Mouse (Mus musculus) layer of hippocampus, postnatal 25 days (tissue): ENCODE measurements at regions not wholly inside any gene's neighbourhood (a gene's known extent, or its start where the extent isn't known, plus 50 kb on each side); places are given as distances from the start of the nearest gene placed in this dataset.

Experiments
- DNase-seq, 2 experiments: peaks; one replicate each; pipeline ENCODE4 v3.0.0; 2022; ENCODE audit warnings: mixed read lengths in 2 of 2, low spot score in 1 of 2; ENCODE audit errors: extremely low spot score in 1 of 2

DNA sequence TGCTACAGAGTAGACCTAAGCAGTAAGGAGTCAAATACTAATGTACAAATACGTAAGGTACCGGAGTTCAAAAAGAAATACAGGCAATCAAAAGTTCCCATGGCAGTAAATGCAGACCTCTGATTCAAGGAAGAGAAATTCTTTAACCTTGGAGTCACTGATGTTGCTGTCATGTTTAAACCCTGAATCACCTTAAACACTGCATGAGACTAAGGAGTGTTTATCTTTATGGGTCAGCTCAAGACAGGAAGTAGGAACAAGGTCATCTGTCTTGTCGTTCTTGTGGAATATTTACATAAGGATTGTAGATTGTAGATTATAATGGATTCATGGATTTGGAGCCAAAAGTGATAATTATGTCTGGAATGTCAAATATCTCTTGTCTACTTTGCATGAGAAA lies 1708.7 kb upstream of the Slc10a2 start:
- DNase-seq, result no peak

DNA sequence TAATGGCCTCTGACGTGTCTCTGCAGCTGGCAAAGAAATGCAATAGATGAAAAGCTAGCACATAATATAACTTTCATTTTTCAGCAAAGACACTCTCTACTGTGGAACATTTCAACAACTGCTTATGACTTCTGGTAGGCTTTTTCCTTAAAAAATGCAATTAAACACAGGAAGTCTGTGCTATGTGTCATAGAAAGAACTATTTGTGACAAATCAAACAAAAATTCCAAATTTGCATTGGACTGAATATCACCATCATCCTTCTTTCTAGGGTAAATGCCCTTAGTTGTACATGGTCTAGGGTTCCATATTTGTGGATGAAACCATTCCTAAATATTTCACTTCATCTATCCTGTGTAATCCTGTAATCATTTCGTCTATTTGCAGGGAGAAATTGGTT lies 1702.0 kb upstream of the Slc10a2 start:
- DNase-seq, result no peak

DNA sequence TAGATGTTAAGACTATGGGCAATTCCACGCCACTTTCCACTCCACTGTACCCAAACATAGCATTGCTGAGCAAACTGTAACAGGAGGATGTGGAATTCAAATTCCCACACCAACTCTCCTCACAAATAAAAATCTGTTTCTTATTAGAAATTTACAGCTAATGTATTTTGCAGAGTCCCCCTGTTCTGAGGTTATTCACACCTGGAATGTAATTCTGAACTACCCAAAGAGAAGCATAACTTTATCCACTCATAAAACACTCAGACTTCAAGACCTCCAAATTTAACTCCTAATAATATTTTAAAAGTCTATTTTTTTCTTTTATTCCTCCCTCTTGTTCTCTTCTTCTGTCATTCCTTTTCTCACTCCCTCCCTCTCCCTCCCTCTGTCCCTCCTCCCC lies 1698.0 kb upstream of the Slc10a2 start:
- no peak for DNase-seq

DNA sequence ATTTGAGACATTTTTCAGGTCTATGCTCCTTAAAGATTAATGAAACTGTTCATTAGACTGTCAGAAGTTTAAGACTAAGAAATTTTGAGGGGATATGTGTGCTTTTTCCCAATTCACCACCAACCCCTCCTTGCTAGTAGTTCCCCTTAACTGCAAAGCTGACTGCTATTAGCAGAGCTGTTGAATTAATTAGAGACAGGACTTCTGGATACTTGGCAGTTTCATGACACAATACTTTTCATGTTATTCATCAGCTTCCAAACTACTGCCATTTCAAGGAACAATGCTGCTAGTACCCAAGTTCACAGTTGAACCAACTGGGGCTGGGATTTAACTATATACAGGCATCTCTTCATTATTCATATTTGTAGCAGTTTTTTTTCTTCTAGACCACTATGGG lies 1695.9 kb upstream of the Slc10a2 start:
- DNase-seq, result no peak

DNA sequence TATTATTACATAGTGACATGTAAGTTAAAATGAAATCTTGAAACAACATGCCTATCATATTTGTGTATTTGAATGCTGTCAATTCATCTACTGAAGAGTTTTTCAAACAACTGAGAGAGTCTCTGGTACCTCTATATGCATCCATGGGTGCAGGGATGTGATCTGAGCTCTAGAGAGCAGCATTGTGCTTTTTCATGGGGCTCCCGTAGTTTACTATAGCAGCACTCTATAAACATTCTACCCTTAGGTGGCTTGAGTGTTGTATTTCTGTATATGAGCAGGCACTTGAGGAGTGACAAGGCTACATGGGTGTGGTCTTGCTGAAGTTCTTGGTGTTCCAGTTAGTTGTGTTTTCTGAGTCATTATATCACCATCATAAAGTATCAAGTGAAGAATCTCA lies 1683.9 kb upstream of the Slc10a2 start:
- DNase-seq, result no peak

DNA sequence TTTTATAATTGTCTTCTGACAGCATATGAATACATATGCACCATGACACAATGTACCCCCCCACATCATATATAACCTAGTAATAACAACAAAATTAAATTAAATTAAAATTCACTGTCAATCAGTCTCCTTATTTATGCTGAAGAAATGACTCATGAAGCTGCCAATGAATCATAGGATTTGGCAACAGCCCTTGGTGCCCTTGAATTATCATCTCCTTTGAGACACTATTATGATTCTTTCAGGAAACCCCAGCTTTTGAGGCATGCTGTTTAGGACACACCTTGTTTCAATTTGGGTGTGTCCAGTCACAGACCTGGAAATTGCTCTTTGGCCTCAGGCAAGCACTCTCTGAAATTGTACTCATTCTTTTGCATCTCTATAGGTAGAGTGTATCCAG lies 1675.8 kb upstream of the Slc10a2 start:
- DNase-seq, result no peak

DNA sequence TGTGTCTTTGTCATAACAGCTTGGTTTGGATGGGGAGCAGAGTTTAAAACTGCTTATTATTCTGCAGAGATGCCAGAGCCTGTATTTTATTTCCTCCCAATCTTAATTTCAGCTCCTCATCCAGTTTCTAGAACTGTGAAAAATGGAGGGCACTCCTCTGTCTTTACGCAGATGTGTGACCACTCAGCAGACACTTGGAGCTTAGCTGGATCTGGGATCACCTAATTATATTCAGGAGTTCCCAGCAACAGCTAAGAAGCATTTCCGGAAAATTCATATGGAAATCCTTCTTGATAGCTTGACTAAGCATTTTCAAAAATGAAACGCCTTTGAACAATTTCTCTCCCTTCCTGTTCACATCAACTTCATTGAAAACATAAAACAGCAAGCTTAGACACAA lies 1670.0 kb upstream of the Slc10a2 start:
- DNase-seq, result no peak

DNA sequence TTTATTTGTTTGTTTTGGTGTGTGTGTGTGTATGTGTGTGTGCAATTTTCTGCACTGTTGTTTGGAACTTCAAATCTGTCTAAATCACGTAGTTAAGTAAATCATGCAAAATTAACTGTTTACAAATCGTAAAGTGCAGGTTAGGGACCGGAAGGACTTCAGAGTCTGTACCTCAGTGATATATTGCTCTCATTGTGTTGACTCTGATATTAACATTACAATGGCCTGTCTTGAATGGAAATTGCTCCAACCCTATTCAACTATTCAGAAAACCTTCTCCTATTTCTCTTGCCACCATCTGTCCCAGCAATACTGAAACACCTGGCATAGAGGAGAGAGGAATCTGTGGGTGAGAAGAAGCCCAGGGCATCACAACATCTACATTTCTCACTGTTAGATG lies 1624.4 kb upstream of the Slc10a2 start:
- no peak for DNase-seq

DNA sequence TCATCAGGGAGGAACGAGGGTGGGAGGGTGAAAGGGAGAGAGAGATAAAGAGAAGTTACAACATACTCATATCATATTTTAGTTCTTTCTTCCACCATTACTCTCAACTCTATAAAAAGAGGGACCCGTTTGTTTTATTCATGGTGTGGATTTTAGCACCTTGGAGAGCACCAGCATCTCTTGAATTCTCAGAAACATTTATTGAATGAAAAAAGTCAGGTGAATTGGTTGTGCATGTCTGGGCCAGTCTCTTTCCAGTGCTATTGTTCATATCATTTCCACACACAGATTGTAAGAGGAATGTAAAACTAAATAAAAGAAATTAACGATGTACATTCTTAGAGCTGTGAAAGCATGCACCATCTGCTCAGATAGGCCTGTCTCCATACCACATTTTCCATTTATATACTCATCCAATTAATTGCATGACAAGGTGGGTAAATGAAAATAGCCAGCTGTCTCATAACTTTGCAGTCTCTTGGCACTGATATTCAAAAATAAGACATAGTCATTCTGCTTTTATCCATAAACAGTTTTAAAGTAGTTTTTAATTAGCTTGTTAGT lies 1603.8 kb upstream of the Slc10a2 start:
- no peak for DNase-seq

DNA sequence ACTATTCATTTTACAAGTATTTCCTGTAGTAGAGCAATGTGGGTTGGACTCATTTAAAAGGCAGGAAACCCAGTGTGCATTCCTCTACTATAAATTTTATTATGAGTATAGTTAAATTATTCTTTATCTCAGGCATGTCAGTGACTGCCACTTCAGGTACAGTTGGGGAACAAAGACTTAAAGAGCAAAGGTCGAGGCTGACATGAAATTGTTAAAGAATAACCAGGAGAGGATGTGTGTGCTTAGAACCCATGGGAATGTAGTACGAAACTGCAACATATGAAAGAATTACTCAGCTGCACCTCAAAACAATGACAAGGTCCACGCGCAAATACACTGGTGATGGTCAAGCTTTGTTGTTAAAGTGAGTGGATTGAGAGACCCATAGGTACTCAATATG lies 1583.4 kb upstream of the Slc10a2 start:
- no peak for DNase-seq

DNA sequence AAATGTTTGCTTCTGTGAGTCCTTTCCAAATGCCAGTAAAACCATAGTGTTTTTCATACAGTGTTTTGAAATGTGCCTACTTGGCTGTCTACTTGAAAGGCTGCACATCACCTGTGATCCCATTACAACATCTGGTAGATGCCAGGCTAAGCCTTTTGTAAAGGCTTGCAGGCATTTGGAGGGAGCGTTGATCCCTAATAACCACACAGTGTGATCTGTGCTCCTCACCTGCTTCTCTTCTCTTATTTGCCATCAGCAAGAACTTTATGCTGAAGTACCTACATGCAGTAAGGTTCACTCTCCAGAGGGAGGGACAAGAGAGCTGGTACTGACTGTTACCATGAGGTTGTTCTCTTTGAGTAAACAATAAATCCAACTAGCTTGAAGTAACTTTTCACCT lies 1553.7 kb upstream of the Slc10a2 start:
- DNase-seq, result no peak

DNA sequence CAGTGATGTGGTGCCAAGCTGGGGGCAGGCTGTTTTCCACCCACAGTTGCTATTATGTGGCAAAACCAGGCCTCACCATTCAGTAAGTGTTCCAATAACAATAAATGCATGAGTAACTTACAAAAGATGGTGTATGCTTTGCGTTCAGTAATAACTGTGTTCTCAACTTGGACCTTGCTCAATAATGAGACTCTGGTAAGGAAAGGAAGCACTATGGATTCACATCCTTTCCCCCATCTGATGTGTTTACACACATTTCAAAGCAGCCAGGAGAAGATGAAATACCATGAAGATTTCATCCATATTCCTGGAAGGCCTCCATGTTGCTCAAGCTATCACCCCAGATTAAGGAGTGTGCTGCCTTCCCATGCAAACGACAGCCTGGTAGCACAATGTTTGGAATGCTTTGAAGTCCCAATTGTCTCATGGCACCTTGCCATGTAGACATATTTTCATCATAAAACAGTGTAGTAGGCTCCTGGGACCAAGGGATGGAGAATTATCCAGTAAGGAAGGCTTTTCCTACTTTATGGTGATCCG lies 1552.4 kb upstream of the Slc10a2 start:
- DNase-seq, result no peak

DNA sequence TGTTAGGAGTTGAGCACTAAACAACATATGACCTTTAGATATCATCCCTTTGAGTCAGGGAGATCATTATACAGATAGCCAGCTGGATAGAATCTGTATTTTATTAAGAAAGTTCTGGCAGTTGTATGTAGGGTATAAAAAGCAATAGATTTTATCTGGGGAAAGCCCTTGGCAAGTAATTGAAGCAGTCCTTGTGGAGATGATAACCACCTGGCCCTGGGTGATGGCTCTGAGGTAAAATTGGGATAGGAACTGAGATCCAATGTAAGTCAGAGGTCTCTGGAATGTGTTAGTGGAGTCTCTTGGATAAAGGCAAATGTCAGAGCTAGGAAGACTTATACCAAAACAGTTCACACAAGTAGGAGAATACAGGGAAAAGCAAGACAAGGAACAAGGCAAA lies 1547.0 kb upstream of the Slc10a2 start:
- DNase-seq, result no peak

DNA sequence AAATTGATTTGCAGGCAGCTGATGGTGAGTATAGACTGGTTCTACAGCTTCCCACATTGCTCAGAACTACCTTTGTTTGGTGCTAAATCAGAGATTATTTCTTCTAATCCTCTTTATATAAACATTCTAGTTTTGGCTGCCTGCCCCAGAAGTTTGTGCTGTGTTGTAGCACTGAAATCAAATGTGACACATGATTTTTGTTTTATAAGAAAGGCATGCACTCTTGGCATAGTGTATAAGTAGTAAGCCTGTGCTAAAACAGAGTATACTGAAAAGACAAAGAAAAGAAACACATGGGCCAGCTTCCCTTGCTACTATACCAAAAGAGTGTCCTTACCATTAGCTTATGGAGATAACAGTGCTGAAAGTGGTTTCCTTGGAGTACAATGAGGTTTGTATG lies 1542.9 kb upstream of the Slc10a2 start:
- DNase-seq, result no peak

DNA sequence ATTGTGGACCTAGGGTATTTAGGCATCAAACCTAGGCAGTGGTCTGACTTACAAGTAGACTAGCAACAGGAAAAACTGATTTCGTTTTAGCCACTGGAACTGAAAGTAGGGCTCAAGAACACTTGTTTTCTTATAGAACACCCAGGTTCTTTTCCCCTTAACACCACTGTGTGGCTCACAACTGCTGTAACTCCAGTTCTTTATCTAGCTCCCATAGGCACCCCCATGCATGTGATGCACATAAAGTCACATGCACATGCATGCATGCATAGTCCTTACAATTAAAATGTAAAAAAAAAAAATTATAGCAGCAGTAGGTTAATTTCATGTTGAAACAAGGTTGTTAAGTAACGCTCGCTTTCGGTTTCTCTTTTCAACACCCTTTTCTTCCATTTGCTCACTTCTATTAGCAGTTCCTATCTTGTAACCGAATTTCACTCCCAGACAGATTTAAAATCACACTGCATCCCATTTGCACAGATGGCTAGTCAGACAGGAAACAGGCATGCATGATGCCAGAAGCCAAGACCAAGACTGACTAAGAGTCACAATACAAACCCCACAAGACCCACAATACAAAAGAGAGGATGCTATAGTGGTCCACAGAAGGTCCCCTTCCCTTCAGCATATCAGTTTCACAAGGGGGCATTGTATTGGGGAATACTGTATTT lies 1540.3 kb upstream of the Slc10a2 start:
- DNase-seq, result no peak

DNA sequence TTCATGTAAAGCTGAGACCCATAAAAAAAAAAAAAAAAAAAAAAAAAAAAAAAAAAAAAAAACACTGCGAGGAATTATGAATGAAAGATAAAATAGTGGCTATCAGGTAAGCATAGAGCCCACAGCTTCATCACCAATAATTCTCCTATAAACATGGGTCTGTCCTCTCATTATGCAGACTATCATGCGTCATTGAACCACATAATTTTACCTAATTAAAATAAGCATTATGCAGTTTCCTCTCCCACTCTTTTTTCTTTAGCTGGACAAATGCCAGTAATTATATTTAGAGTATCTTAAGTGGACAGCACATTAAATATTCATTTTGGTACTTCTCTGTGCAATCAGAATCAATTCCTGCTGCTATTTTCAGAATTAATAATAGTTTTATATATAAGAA lies 1539.2 kb upstream of the Slc10a2 start:
- DNase-seq, result no peak

DNA sequence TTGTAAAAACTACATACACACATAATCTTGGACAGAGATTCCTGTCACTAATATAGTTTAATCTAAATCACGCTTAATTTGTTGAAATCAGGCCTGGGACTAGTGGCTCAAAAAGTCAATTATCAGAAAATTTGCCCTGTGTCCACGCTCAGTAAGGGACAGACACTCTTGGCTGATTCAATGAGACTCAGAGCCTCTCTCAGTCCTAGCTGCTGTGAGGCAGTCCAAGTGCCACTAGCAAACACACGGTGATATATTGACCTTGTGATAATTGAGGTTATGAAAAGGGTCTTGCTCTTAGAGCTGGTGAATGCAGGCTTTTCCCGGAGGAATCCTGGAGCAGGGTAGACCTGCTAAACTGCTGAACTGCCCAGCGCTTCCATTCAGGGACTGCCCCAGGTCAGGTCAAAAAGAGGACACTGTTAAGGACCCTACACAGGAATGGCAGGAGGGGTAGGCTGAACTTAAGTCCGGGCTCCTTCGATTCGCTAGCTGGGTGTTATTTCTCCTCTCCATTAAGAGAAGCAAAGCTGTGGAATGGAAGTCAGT lies 1521.9 kb upstream of the Slc10a2 start:
- no peak for DNase-seq

DNA sequence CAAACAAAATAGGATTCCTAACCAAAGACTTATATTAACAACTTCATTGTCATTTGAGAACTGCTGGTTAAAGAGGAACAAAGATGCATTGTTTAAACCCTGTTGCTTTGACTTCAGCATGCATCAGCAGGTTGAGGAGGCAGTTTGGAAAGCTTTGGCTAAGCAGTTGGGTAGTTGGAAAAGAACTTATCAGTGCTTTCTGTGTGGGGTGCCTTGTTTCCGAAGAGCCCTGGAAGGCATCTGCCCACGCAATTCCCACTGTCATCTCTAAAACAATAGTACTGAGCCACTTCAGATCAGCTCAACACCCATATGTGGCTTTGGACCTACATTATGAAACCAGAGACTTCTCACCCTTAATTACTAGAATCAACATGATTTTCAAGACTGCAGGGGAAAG lies 1503.7 kb upstream of the Slc10a2 start:
- no peak for DNase-seq

DNA sequence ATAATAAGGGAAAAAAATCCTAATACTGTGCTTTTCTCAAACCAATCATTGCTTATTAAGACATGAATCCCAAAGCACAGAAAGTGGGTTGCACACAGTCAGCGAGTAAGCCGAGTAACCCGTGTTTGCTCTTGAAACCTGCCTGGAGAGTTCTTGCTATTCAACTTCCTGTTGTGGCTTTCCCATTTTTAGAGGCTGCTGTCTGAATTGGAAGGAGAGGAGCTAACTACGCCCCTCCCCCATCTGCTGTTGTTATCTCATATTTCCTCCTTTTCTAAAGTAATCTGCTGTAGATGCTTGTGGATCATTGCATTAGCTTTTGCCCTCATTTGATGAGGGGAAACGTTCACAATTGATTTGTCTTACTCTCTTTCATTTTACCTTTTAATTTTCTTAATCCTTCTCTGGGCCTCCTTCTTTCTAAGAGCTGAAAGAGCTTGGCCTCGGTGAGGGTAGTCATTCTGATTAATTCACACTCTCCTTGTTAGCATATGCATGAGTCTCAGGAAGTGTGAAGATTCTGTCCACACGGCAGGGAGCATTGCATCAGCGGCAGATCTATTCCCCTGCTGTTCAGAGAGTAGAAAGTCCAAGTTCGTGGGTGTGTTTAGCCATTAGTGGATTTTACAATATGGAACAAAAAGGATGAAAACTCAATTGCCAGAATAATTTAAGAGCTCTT lies 1501.8 kb upstream of the Slc10a2 start:
- DNase-seq, result no peak

DNA sequence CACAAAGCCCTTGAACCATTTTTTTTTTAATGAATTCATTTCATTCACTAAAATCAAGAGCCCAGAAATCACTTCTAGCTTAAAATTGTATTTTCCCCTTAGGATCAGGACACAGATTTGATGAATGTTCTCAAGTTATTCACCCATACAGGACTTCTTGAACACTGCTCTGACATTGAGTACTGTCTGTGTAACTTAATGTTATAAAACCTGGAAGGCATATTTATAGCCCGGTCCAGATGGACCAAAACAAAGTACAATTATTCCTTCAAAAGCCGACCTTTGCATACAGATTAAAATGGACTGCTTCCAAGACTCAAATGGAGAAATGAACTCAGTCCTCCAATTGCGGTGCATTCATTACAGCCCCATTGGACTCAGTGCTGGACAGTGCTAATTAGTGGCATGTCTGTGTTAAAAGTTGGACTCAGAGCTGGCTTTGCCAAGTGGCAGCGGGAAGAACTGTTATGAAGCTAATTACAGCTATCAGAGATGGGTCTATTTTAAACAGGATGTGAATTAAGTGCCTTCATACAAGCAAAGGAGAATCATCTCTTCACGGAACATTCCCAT lies 1499.2 kb upstream of the Slc10a2 start:
- DNase-seq, result no peak

DNA sequence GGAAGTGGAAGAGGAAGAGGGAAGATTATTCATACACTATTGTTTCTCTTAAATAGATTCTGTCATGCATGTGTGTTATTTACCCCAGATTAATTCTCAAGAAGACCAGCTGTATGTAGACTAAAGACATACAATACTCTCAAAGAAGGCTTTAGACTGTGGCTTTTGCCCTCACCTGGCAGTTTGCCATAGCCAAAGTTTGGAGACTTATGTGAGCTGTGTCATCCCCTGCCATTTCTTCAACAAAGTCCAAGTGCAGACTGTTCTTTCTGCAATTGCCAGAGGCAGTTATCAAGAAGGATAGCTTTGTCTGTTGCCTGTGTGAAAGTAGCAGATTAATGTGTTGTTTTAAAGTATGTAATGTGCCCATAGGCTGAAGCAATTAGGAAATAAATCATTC lies 1485.0 kb upstream of the Slc10a2 start:
- no peak for DNase-seq
